Mouse (Mus musculus) spleen, postnatal 4 days (tissue): ENCODE measurements around the gene Tpm3.
"Not testable (repeated sequence)": the region's sequence is repeated elsewhere in the genome, so short reads cannot be mapped to it uniquely, and the experiment has no call there.

Experiments
- DNase-seq, 2 experiments: peaks; one replicate each; pipeline ENCODE4 v3.0.0; 2022; ENCODE audit warnings: low spot score in 2 of 2

Tpm3 gene

DNA sequence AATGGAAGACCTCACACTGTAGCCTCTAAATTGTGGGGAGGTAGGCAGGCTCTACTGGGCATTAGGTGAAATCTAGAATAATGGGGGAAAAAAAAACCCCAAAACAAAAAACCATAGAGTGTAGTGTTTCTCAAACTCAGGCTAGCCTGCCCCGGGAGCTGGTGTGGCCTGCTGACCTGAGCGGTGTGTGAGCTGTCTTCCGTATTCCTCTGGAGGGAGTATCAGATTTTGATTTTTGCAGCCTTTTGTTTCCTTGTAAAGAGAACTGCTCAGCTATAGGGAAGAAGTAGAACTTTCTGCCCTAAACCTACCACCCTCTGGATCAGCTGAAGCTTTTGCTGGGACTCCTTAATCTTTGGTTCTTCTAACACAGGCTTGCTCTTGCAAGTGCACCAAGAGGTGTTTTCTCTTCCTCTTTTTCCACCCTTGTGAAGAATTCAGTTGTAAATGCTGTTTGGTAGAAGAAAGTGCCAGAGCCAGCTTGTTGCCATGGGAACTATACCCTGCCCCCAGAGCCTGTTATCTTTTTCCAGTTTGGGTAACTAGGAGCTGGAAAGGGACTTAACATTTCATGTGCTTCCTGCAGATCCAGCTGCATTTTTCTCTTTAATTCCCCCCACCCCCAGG is 11.4 kb downstream of the Tpm3 start:
- no peak for DNase-seq

DNA sequence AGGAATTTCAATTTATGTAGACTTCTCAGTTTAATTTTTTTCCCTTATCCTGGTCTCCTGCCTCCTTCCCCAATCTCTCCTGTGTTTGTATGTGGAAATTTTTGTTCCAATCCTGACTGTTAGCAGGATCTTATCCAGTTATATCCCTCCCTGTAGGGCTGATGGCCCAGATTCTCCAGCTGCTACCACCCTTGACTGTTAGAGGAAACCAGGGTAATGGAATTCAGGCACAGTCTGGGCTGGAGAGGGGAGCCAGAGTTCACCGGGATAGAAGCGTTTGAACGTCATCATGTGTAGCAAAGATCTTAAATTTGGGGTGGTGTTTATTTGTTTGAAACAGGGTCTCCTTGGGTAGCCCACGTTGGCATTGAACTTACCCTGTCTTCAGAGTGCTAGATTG is 12.3 kb downstream of the Tpm3 start:
- DNase-seq, result no peak

DNA sequence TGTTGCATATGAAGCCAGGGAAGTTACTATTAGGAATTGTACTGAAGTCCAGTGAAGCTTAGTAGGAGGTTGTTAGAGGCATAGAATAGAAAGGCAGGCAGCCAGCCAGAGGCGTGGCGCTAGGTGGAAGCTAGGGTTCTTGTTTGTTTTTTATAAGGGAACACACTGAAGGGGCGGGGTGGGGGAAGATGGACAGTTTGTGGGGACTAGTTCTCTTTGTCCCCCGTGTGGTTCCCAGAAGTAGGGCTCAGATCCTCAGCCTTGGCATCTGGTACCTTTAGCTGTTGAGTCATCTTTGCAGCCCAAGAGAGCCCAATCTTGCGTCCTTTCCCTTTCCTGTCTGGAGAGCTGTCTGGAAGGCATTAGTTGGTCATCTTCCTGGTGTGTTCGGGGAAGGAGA is 12.8 kb downstream of the Tpm3 start:
- DNase-seq, result no peak

DNA sequence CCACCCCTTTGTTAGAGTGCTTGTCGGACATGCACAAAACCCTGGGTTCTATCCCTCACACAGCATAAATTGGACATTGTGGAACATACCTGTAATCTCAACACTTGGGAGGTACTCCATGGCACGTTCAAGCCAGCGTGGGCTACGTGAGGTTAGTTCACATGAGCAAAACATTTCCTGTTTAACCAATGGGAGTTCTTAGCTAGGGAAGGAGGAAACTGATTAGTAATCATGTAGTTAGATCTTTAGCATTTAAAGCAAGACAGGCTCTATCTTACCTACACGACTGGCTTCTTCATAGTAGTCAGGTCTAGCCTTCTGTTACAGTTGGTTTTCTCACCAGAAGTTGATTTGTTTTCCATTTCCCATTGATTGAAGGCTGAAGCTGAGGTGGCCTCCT is 13.6 kb downstream of the Tpm3 start:
- no peak for DNase-seq

DNA sequence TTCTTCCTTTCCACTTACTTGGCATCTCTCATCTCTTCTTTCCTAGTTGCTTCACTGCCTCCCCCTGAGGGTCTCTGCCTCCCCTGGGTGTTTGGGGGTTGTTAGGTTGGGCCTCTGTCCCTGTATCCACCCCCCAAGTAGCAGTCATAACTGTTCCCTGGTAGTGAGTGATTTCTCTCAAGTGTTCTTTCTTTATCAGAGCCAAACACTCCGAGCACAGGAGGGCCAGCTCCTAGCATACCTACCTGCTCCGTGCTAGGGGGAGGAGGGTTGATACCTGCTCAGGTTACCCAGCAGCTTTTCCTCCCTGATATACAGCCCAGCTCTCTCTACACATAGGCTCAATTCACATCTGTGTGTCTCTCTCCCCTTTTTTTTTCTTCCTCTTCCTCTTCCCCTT is 16.2 kb downstream of the Tpm3 start:
- DNase-seq, result no peak

DNA sequence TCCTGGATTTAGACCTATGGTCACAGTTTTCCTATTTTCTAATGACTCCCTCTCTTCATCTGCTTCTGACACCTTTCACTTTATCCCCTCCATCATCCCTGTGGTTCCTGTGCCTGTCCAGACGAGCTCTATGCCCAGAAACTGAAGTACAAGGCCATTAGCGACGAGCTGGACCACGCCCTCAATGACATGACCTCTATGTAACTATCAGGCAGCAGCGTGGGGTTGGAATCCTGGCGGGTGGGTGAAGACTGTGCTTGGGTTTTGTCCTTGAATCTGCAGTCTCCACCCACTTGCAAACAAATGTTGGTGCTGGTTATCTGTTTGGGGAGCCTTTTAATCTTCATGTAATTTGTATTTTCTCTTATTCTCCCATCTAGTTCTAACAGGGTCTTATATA is 18.4 kb downstream of the Tpm3 start:
- DNase-seq, result no peak

DNA sequence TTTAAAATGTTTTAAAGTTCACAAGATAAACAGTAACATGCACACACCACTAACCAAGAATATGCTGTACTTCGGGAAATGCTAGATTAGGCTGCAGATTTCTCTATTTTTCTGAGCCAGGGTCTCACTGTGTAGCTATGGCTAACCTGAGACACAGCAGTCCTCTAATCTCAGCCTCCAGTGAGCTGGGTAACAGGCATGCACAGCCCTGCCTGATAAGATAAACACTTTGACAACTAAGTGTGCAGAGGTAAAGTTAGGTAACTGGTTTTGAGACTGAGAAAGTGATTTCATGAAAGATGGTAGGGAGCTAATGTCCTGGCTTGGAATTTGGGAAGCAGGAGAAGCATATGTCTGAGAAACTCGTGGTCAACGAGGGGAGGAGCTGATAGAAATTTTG is 22.0 kb downstream of the Tpm3 start:
- no peak for DNase-seq

DNA sequence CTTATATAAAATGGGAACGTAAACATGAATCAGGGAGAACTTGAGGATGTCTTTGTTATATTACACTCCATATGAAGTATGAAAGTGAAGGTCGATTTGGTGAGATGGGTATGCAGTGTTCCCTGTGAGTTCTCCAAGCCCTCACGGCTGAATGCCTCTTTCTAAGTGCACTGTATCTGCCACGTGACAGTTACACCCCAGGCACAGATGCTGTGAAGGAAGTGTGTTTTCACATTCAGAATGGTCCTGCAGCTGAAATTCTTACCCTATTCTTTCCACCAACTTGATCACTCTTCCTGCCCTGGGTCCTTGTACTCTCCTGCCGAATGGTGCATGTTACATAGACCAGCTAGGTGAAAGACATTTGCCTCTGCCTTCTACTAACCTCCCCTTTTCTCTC is 25.5 kb downstream of the Tpm3 start:
- no peak for DNase-seq

DNA sequence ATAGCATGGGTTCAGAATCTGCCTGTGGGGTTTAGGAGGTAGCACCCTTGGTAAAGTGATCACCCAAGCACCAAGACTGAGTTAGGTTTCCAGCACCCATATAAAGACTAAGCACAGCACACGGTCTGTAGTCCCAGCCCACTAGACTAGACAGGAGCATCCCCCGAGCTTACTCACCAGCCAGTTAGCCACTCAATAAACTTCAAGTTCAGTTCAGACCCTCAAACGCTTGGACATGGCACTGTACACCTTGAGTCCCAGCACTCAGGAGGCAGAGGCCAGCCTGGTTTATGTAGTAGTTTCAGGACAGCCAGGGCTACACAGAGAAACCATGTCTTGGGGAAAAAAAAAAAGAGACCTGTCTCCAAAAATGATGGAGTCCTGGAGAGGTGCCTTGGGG is 28.6 kb downstream of the Tpm3 start:
- DNase-seq, result no peak

DNA sequence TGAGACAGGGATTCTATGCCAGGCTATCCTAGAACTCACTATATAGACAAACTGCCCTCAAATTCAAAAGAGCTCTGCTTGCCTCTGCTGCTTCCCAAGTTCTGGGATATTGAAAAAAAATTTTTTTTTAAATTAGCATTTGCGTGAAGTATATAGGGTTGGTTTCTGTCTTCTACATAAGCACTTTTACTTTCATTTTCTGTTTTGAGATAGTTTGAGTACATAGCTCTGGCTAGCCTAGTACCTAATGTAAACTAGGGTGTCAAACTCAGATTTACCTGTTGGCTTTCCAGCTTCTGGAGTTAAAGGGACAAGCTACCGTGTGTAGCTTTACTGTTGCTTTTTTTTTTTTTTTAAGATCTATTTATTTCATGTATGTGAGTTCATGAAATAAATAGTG is 29.2 kb downstream of the Tpm3 start:
- no peak for DNase-seq

DNA sequence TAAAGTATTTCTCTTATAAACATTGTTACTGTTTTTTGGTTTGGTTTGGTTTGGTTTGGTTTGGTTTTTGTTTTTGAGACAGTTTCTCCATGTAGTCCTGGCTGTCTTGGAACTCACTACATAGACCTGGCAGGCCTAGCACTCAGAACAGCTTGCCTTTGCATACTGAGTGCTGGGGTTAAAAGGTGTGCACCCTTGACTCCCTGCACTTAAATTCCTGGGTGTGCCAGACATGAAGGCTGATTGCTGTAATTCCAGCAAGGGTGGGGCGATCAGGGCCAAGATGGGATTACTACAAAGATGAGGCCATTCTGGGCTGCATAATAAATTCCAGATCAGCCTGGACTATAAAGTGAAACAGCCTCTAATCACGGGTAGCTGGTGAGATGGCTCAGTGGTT is 29.8 kb downstream of the Tpm3 start:
- no peak for DNase-seq

DNA sequence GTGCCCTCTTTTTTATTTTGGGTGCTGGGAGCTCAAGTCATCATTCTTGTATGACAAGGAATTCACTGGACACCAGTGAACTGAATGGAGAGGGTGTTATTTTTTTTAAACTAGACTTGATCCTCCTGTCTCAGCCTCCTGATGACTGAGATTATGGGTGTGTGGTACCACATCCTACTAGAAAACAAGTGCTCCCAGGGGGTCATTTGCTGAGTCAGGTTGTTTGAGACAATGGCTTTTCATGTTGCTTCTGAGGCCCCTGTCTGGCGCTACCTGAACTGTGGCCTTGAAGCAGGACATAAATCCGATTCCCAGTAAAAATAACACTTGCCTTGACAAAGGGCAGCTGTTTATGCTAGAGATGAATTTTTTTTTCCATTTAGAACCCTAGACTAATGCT is 30.7 kb downstream of the Tpm3 start:
- no peak for DNase-seq

DNA sequence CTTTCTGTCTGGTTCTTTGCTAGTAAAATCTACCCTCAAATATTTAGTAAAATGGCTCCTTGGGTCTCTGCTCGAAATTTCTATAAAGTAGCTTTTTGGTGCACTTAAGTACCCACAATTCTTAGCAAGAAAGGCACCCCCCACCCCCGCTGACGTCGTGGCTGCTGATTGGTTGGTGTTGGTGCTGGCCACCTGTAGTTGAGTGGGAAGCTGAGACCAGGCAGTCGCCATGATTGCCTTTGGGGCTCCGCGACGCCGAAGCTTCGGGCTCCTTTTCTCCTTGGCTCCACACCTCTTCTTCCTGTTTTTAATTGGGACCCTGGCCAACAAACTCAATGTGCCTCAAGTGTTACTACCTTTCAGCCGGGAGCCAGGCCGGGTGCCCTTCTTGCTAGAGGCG is 31.5 kb downstream of the Tpm3 start, which contains the start of gene Nup210l:
Gene Nup210l (plus strand): TSS at position 195 of the 400 bp plus-strand sequence.
- DNase-seq, result no peak

DNA sequence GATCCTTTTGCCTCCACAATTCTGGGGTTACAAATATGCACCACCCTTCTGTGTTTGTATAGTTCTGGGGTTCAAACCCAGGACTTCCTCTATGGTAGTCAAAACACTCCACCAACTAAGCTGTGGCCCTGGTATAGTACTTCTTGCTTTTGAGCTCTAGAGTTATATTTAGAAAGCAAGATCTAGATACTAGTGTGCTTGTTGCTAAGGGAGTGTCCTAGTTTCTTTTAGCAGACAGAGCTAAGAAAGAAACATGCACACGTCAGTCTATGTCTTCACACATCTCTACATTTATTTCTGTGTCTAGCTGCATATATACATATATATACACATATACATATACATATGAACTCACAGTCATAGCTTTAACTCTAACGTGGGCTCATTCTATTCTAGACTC is 39.3 kb downstream of the Tpm3 start:
- no peak for DNase-seq

DNA sequence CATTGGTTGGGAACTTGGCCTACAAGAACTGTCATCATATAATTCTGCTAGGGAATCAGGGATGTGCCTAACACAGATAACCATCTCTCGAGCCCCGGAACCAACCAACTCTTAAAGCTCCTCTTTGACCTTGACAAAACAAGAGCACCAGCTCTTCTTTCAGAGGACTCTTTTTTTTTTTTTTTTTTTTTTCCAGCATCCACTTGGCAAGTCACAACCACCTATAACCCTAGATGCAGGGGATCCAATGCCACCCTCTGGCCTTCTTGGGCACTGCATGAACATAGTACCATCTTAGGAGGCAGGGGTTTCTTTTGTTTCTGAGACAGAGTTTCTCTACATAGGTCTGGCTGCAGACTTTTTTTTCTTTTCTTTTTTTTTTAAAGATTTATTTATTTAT is 41.9 kb downstream of the Tpm3 start:
- DNase-seq, result peak in 1 of 2 experiments; percentile 30

DNA sequence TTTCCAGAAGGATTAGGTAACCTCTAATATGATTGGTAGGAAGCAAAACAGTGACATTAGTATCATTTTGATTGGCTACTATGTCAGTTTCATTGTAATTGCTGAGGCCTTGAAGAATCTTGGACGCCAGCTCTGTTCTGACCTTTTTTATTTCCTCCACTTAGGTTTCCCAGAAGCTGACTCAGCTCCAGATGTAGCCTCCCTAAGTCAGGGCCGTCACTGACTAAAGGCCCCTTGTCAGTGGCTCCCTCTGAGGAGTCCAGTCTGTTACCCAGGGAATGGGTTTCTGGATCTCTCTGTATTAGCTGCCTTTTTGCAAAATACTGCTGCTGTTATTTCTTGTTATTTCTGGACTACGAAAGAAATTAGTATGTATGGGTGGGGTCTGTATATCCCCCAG is 43.1 kb downstream of the Tpm3 start:
- DNase-seq, result no peak

DNA sequence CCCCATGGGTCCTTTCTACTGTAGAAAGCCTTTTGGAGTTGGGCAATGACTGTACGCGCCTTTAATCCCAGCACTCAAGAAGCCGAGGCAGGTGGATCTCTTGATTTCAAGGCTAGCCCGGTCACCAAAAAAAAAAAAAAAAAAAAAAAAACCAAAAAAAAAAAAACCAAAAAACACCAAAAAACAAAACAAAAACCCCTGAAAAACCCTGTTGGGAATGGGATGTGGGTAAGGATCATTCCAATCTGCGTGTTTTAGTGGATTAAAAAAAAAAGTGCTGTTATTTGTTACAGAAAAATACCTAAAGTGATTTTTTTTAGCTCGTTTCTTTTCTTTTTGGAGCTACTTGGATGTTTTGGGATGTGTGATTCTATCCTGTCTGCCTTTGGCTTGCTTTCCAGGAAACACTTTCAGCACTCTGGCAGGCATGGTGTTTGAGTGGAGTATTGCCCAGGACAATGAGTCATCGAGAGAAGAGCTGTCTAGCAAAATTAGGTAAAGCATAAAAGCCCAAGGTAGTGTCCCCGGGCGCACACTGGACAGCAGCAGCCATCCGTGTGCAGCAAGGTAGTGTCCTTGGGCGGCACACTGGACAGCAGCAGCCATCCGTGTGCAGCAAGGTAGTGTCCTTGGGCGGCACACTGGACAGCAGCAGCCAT is 45.8 kb downstream of the Tpm3 start:
- DNase-seq, result no peak

DNA sequence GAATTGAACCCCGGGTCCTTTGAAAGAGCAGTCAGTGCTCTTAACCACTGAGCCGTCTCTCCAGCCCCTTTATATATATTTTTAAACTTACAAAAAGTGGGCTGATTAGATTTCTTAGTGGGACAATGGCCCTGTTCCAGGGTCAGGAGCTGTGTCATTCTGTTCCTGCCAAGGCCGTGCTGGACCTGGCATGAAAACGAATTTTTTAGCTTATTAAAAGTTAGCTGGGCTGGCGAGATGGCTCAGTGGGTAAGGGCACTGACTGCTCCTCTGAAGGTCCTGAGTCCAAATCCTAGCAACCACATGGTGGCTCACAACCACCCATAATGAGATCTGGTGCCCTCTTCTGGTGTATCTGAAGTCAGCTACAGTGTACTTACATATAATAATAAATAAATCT is 49.6 kb downstream of the Tpm3 start:
- not testable (repeated sequence) for DNase-seq

DNA sequence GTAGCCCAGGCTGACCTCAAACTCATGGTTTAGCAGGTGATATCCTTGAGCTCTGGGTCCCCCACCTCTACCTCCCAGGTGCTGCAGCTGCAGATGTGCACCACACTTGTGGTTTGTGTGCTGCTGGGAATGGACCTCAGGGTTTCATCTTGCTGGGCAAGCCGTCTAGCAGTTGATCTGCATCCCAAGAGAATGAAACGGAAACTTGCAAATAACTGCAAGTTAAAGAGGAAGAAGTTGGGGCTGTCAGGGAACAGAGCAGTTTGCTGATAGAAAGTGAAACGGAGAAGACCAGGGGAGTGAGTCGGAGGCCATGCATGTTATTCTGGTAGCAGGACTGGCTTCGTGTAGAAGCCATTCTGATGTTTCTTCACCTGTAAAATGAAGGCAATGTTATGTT is 53.3 kb downstream of the Tpm3 start:
- peak in 1 of 2 experiments; percentile 18 for DNase-seq

DNA sequence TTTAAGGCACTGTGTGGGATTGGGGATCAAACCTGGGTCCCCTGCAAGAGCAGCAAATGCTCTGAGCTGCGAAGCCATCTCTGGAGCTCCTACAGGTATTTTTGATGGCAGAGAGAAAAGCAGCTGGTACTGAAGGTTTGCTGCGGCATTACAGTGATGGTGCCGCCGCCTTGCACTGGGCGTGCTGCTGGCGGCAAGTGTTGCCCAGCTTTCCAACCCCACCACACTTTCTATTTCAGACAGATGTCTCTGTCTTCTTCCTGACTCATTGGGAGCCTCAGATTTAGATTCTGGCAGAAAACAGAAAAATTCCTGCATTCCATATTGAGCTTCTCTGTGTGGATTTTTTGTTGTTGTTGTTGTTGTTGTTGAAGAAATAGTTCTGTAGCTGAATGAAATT is 55.4 kb downstream of the Tpm3 start:
- no peak for DNase-seq

DNA sequence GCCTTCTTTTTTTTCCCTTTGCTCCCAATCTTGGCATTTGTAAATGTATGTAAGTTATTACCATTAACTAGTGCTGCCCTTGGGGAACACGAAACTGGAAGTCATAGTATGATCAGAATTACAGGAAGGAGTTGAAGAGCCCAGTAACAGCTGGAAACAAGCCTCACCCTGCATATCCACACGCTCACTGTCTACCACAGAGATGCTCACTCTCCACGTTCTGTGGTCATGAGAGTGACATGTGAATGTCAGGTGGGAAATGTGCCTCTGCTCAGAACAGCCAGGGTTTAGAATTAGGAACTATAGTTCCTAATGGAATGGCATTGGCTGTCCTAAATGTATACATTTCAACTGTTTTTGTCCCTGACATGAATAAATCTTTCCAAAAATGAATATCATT is 60.3 kb downstream of the Tpm3 start:
- no peak for DNase-seq

DNA sequence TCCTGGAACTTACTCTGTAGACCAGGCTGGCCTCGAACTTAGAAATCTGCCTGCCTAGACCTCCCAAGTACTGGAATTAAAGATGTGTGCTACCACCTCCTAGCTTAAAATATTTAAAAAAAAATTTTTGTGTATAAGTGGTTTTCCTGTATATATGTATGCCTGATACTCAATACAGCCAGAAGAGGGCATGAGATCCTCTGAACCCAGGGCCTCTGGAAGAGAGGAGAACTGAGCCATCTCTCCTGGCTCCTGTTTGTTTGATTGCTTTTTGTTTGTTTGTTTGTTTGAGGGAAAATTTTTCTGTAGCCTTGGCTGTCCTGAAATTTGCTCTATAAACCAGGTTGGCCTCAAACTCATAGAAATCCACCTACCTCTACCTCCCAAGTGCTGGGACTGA is 60.9 kb downstream of the Tpm3 start:
- DNase-seq, result no peak

DNA sequence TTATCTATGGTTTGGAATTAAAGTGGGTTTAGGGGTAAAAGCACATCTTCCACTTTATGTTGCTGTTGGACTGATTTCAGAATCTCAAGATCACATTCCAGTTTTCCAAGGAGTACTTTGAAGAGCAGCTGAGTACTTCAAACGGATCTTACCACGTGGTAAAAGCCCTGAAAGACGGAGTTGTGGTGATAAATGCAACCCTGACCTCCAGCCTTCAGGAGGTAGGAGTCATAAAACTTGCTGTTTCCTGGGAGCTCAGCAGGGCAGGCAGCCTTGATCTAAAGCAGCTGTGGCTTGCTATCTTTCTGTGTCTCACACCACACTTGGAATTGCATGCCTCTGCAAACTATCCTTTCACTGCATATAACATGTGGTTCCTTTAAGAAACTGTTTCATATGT is 62.0 kb downstream of the Tpm3 start:
- DNase-seq, result no peak

DNA sequence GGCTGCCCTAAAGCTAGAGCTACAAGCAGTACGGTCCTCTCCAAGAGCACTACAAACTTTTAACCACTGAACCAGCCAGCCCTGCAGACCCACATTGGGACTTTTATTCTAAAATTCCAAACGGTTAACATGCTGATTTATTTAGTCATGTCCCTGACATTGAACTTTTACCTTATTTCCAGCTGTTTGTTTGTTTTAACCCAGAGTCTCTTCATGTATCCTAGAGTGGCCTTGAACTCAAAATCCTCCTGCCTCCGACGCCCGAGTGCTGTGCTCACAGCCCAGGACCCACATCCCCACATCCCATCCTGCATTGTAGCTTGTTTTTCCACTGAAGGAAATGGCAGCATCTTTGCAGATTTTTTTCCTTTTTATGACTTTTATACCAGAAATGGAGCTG is 62.5 kb downstream of the Tpm3 start:
- no peak for DNase-seq
